Mouse (Mus musculus) embryonic facial prominence, embryonic 14.5 days (tissue): ENCODE data around the gene Tspear. TPM values are rescaled to one million over a fixed set of nuclear protein-coding genes. Genes with fewer than 3 reads are reported as not detected.
"Not testable (repeated sequence)": the region's sequence is repeated elsewhere in the genome, so short reads cannot be mapped to it uniquely, and the experiment has no call there.

Source experiments
- ATAC-seq: fragments of 200-750 bp; cut with Nextera tagmentation; 2 replicates; pipeline ENCODE4 v1.8.0; 2017; ENCODE audit warnings: low read depth, moderate number of reproducible peaks, moderate TSS enrichment
- DNase-seq: peaks from one replicate; pipeline ENCODE4 v3.0.0-alpha.2; 2015; ENCODE audit warnings: low spot score
- H3K27ac ChIP-seq: fragments of 300-500 bp; sonication (generic); replicated peaks from 2 replicates; pipeline ENCODE4 v1.5.1; 2014; ENCODE audit warnings: low read depth, mild to moderate bottlenecking, low read length, moderate library complexity
- H3K27me3 ChIP-seq: fragments of 300-500 bp; sonication (generic); replicated peaks from 2 replicates; pipeline ENCODE4 v1.6.1; 2014; ENCODE audit warnings: low read length; ENCODE audit not compliant: control insufficient read depth, insufficient read depth
- H3K36me3 ChIP-seq: fragments of 300-500 bp; sonication (generic); 2 replicates; pipeline ENCODE4 v1.6.1; 2014; ENCODE audit warnings: low read length, mixed read lengths; ENCODE audit not compliant: control insufficient read depth, insufficient read depth
- H3K4me1 ChIP-seq: fragments of 300-500 bp; sonication (generic); 2 replicates; pipeline ENCODE4 v1.6.1; 2014; ENCODE audit warnings: antibody characterized with exemption, low read length; ENCODE audit not compliant: control insufficient read depth, insufficient read depth
- H3K4me2 ChIP-seq: fragments of 300-500 bp; sonication (generic); 2 replicates; pipeline ENCODE4 v1.6.1; 2014; ENCODE audit warnings: low read depth, mild to moderate bottlenecking, low read length, moderate library complexity, mixed read lengths
- H3K4me3 ChIP-seq: fragments of 300-500 bp; sonication (generic); 2 replicates; pipeline ENCODE4 v1.5.1; 2014; ENCODE audit warnings: low read depth, mild to moderate bottlenecking, low read length
- H3K9ac ChIP-seq: fragments of 300-500 bp; sonication (generic); 2 replicates; pipeline ENCODE4 v1.6.1; 2014; ENCODE audit warnings: low read depth, mild to moderate bottlenecking, low read length, moderate library complexity, mixed read lengths
- H3K9me3 ChIP-seq: fragments of 300-500 bp; sonication (generic); 2 replicates; pipeline ENCODE4 v1.6.1; 2016; ENCODE audit warnings: low read length; ENCODE audit not compliant: control insufficient read depth
- WGBS: fragments of 180-500 bp; shearing (Covaris S2); extraction: QIAGEN DNeasy Blood & Tissue Kit; methylation state at CpG from one replicate; pipeline ENCODE4 v1.1.7; 2014; 5-methylcytosine and 5-hydroxymethylcytosine counted together
- polyA plus RNA-seq: library from polyadenylated mRNA; unstranded; fragments of >200 nt; fragmentation: Nextera tagmentation; extraction: Ambion mirVana; gene quantifications from 2 replicates; pipeline ENCODE4 v1.2.1, GENCODE M21; 2014

Gene Tspear
- polyA plus RNA-seq, 1 experiment from 2014 or later: 1.3 TPM

- Histone ChIP-seq H3K36me3 (no peaks in the 10 kb centered on the region), H3K27ac (no peak overlapping the region), H3K4me2 (no peak overlapping the region), H3K4me3 (no peak overlapping the region), H3K4me1 (no peaks in the 10 kb centered on the region), H3K9ac (no peak overlapping the region), H3K27me3 (no peaks in the 10 kb centered on the region), H3K9me3 (no peaks in the 10 kb centered on the region)
- WGBS: 73% methylated on average over 8 of the region's 8 CpGs
- DNase-seq (no peak), ATAC-seq (no peak)
Observed at GRCm38 (mm10) chr10:77724855-77725254, 38.5 kb downstream of the Tspear start.

- Histone ChIP-seq H3K27ac (no peak within 1 kb of the TSS), H3K4me1 (no peaks in the 10 kb centered on the region), H3K9me3 (no peaks in the 10 kb centered on the region), H3K36me3 (no peaks in the 10 kb centered on the region), H3K4me2 (no peak within 1 kb of the TSS), H3K9ac (no peak within 1 kb of the TSS), H3K4me3 (no peak within 1 kb of the TSS), H3K27me3 (no peaks in the 10 kb centered on the region)
- no peak for DNase-seq
- WGBS: 31% methylated on average over 3 of the region's 3 CpGs
- no peak for ATAC-seq
Observed at GRCm38 (mm10) chr10:77726186-77726585, 39.8 kb downstream of the Tspear start, which contains the start of gene Gm10100. Gene Gm10100, plus strand, starts transcription at chr10:77726486.

GRCm38 (mm10) chr10:77728280-77728679 is 41.9 kb downstream of the Tspear start:
- H3K9ac ChIP-seq: no peak overlapping the region
- H3K36me3 ChIP-seq: no peaks in the 10 kb centered on the region
- H3K9me3 ChIP-seq: no peaks in the 10 kb centered on the region
- no peaks in the 10 kb centered on the region for H3K4me1 ChIP-seq
- no peak overlapping the region for H3K27ac ChIP-seq
- DNase-seq: no peak
- H3K4me2 ChIP-seq: no peak overlapping the region
- whole genome bisulfite sequencing: 63% methylated on average over 4 of the region's 4 CpGs
- no peaks in the 10 kb centered on the region for H3K27me3 ChIP-seq
- no peak for ATAC-seq
- no peak overlapping the region for H3K4me3 ChIP-seq

DNA sequence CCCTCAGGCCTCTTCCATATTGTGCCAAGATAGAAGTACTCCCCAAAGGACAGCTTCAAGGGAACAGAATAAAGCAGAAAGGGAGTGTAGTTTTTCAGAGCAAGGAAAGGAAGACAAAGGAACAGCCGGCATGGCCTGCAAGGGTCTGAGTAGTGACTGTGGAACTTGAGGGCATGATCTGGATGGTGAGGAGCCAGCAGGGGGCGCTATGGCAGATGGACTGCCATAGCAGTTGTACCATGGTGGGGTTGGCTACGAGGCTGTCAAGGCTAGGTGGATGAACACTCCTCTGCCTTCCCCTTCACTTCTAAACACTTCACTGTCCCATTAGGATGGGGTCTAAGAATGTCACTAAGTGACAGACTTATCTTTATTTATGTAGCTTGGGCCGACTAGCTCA is 42.9 kb downstream of the Tspear start:
- H3K36me3 ChIP-seq: no peaks in the 10 kb centered on the region
- no peak overlapping the region for H3K9ac ChIP-seq
- no peaks in the 10 kb centered on the region for H3K4me1 ChIP-seq
- no peak for DNase-seq
- no peak overlapping the region for H3K27ac ChIP-seq
- no peak for ATAC-seq
- no peak overlapping the region for H3K4me3 ChIP-seq
- peaks cover 3% of the 10 kb centered on the region; the same call in 1 of the 2 replicates for H3K9me3 ChIP-seq
- no peak overlapping the region for H3K4me2 ChIP-seq
- 45% methylated on average over 4 of the region's 4 CpGs for WGBS
- no peaks in the 10 kb centered on the region for H3K27me3 ChIP-seq

- no peak for ATAC-seq
- 91% methylated on average over 1 of the region's 1 CpGs for WGBS
- no peaks in the 10 kb centered on the region for H3K4me1 ChIP-seq
Observed at GRCm38 (mm10) chr10:77735928-77736327, 49.6 kb downstream of the Tspear start.

DNA sequence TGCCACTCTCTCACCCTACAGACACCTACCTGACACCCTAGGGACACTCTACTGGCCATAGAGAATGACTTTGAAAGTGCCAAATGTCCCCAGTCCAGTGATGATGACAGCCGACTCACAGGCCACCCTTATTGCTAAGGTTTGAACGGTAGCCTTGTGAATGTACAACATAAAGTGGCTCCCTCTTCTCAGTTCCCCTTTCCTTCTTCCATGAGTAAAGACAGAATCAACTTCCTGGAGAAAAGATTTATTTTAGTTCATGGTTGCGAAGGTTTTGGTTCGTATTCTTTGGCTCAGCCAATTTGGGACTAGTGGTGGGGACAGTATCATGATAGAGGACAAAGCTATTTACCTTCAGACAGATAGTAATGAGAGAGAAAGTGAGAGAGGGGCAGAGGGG is 52.6 kb downstream of the Tspear start:
- Histone ChIP-seq H3K9me3 (peaks cover 9% of the 10 kb centered on the region), H3K9ac (no peak overlapping the region), H3K4me3 (no peak overlapping the region), H3K4me2 (no peak overlapping the region), H3K36me3 (no peaks in the 10 kb centered on the region), H3K27me3 (no peaks in the 10 kb centered on the region), H3K27ac (no peak overlapping the region), H3K4me1 (no peaks in the 10 kb centered on the region)
- DNase-seq: no peak
- no peak for ATAC-seq
- 87% methylated on average over 4 of the region's 4 CpGs for WGBS

More at GRCm38 (mm10) chr10:77735928-77736327, 49.6 kb downstream of the Tspear start:
- Histone ChIP-seq H3K9me3 (peaks cover 9% of the 10 kb centered on the region), H3K4me3 (no peak overlapping the region), H3K36me3 (no peaks in the 10 kb centered on the region), H3K9ac (no peak overlapping the region), H3K4me2 (no peak overlapping the region), H3K27ac (no peak overlapping the region), H3K27me3 (no peaks in the 10 kb centered on the region)
- no peak for DNase-seq

DNA sequence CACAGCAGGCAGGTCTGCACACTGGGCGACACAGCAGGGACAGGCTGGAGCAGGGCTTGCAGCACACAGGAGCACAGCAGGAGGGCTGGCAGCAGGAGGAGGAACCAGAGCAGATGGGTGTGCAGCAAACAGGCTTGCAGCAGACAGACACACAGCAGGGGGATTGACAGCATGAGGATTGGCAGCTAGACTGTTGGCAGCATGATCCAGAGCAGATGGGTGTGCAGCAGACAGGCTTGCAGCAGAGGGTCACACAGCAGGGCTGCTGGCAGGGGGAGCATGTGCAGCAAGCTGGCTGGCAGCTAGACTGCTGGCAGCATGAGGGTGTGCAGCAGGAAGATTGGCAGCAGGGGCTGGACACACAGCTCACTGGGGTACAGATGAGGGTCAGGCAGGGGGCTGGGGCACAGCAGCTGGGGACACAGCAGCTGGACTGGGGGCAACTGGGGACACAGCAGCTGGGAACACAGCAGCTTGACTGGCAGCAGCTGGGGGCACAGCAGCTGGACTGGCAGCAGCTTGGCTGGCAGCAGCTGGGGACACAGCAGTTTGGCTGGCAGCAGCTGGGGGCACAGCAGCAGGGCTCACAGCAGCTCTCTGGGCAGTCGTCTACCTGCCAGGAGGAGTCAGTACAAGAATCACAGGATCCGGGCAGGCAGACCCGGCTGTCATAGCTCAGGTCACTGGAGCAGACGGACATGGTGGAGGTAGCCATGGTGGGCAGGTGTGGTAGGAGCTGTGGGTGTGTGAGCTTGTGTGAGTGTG is 55.7 kb downstream of the Tspear start, which contains the start of gene Gm18596:
TSS of gene Gm18596 (minus strand) at position 715 of the 765 bp plus-strand sequence.
- not testable (repeated sequence) for H3K4me1 ChIP-seq, H3K27me3 ChIP-seq, H3K27ac ChIP-seq, H3K9me3 ChIP-seq, ATAC-seq, H3K36me3 ChIP-seq, DNase-seq, H3K4me2 ChIP-seq, H3K9ac ChIP-seq, H3K4me3 ChIP-seq
- 57% methylated on average over 3 of the region's 5 CpGs for WGBS

- not testable (repeated sequence) for H3K4me1 ChIP-seq, H3K36me3 ChIP-seq, H3K9me3 ChIP-seq, ATAC-seq, H3K27me3 ChIP-seq, H3K4me3 ChIP-seq, H3K9ac ChIP-seq, DNase-seq, H3K4me2 ChIP-seq, H3K27ac ChIP-seq
- 93% methylated on average over 1 of the region's 1 CpGs for WGBS
Observed at GRCm38 (mm10) chr10:77750686-77751085, 64.3 kb downstream of the Tspear start.

DNA sequence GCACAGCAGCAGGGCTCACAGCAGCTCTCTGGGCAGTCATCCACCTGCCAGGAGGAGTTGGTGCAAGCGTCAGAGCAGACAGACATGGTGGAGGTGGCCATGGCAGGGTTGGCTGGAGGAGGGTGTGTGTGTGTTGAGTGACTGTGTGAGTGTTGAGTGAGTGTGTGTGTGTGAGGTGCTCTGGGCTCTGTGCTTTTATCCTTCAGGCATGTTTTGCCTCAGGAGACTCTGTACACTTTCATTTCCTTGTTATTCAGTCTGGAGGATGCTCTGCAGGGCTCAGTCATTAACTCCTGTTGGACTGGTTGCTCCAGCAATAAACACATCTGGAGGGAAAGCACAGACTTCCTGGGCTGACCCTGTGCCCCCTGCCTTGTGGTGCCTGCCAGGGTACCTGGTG is 64.9 kb downstream of the Tspear start, which contains the start of gene Gm9736:
TSS of gene Gm9736 (minus strand) at position 101 of the 400 bp plus-strand sequence.
- not testable (repeated sequence) for H3K4me1 ChIP-seq, H3K9ac ChIP-seq, DNase-seq, H3K36me3 ChIP-seq, H3K27me3 ChIP-seq, H3K4me3 ChIP-seq, H3K27ac ChIP-seq, ATAC-seq, H3K9me3 ChIP-seq, H3K4me2 ChIP-seq
- 60% methylated on average over 1 of the region's 1 CpGs for WGBS
